Mouse (Mus musculus): ENCODE data around the gene Tmem183a.

Tmem183a gene

GRCm38 (mm10) chr1:134361857-134362212 lies at the start of gene Tmem183a:
Tmem183a (minus strand) TSS chr1:134361979.
- DNase-seq: peak; percentile 95 to 99

- DNase-seq: no peak
These were observed 46.3 kb upstream of the Tmem183a start for GRCm38 (mm10) chr1:134408080-134408479.

- no peak for DNase-seq
These were observed 44.6 kb upstream of the Tmem183a start for GRCm38 (mm10) chr1:134406414-134406771.

- DNase-seq: peak; percentile 75 to 76
These were observed 44.0 kb upstream of the Tmem183a start, which contains the start of gene Cyb5r1 for GRCm38 (mm10) chr1:134405509-134406413. Cyb5r1 (plus strand) TSS chr1:134405559.

GRCm38 (mm10) chr1:134399735-134400134 lies 38.0 kb upstream of the Tmem183a start:
- no peak for DNase-seq

- DNase-seq: no peak
These were observed 36.4 kb upstream of the Tmem183a start for GRCm38 (mm10) chr1:134398210-134398609.

GRCm38 (mm10) chr1:134393827-134394226 lies 32.0 kb upstream of the Tmem183a start:
- DNase-seq: no peak

GRCm38 (mm10) chr1:134385666-134386065 lies 23.9 kb upstream of the Tmem183a start, which contains the start of gene 4933406M09Rik:
4933406M09Rik (plus strand) TSS chr1:134385940.
- no peak for DNase-seq

GRCm38 (mm10) chr1:134385176-134385575 lies 23.4 kb upstream of the Tmem183a start:
- DNase-seq: no peak

GRCm38 (mm10) chr1:134384581-134384980 lies 22.8 kb upstream of the Tmem183a start:
- DNase-seq: no peak

- peak; percentile 10 to 25 for DNase-seq
These were observed 20.2 kb upstream of the Tmem183a start for GRCm38 (mm10) chr1:134381795-134382625.

- DNase-seq: no peak
These were observed 19.3 kb upstream of the Tmem183a start for GRCm38 (mm10) chr1:134381051-134381450.

- no peak for DNase-seq
These were observed 12.3 kb upstream of the Tmem183a start for GRCm38 (mm10) chr1:134374124-134374523.

- DNase-seq: peak; percentile 49 to 53
These were observed 7.1 kb upstream of the Tmem183a start for GRCm38 (mm10) chr1:134368777-134369337.

GRCm38 (mm10) chr1:134365491-134365890 lies 3.7 kb upstream of the Tmem183a start:
- DNase-seq: no peak

GRCm38 (mm10) chr1:134363194-134363593 lies 1.4 kb upstream of the Tmem183a start:
- DNase-seq: no peak

GRCm38 (mm10) chr1:134361195-134361856 lies 453 bp downstream of the Tmem183a start:
- DNase-seq: no peak

- DNase-seq: no peak
These were observed 1.1 kb downstream of the Tmem183a start for GRCm38 (mm10) chr1:134360656-134361055.

GRCm38 (mm10) chr1:134357461-134357860 lies 4.3 kb downstream of the Tmem183a start:
- DNase-seq: no peak

- DNase-seq: no peak
These were observed 8.5 kb downstream of the Tmem183a start for GRCm38 (mm10) chr1:134353326-134353725.

- no peak for DNase-seq
These were observed 14.0 kb downstream of the Tmem183a start for GRCm38 (mm10) chr1:134347791-134348190.

- DNase-seq: no peak
These were observed 16.7 kb downstream of the Tmem183a start for GRCm38 (mm10) chr1:134345075-134345474.

Data from cerebellum, adult 18-20 months (tissue).